Mouse (Mus musculus) liver, embryonic 15.5 days (tissue): ENCODE data around the gene Clca4a. TPM values are rescaled to one million over a fixed set of nuclear protein-coding genes. Genes with fewer than 3 reads are reported as not detected.

Source experiments
- ATAC-seq: fragments of 200-750 bp; cut with Nextera tagmentation; 2 replicates; pipeline ENCODE4 v1.8.0; 2017; ENCODE audit warnings: moderate number of reproducible peaks, mild to moderate bottlenecking, moderate library complexity; ENCODE audit not compliant: insufficient read depth
- H3K27ac ChIP-seq: fragments of 300-500 bp; sonication (generic); replicated peaks from 2 replicates; pipeline ENCODE4 v1.5.1; 2015; ENCODE audit warnings: mild to moderate bottlenecking, inconsistent platforms
- H3K27me3 ChIP-seq: fragments of 300-500 bp; sonication (generic); 2 replicates; pipeline ENCODE4 v1.6.1; 2015; ENCODE audit warnings: mild to moderate bottlenecking, inconsistent platforms
- H3K36me3 ChIP-seq: fragments of 300-500 bp; sonication (generic); replicated peaks from 2 replicates; pipeline ENCODE4 v1.6.1; 2015; ENCODE audit warnings: moderate library complexity, mild to moderate bottlenecking, inconsistent platforms
- H3K4me1 ChIP-seq: fragments of 300-500 bp; sonication (generic); replicated peaks from 2 replicates; pipeline ENCODE4 v1.6.1; 2015; ENCODE audit warnings: inconsistent platforms
- H3K4me2 ChIP-seq: fragments of 300-500 bp; sonication (generic); 2 replicates; pipeline ENCODE4 v1.6.1; 2015; ENCODE audit warnings: moderate library complexity, mild to moderate bottlenecking, inconsistent platforms
- H3K4me3 ChIP-seq: fragments of 300-500 bp; sonication (generic); replicated peaks from 2 replicates; pipeline ENCODE4 v1.5.1; 2015; ENCODE audit warnings: mild to moderate bottlenecking, inconsistent platforms
- H3K9ac ChIP-seq: fragments of 300-500 bp; sonication (generic); 2 replicates; pipeline ENCODE4 v1.6.1; 2015; ENCODE audit warnings: moderate library complexity, mild to moderate bottlenecking, inconsistent platforms
- H3K9me3 ChIP-seq: fragments of 300-500 bp; sonication (generic); replicated peaks from 2 replicates; pipeline ENCODE4 v1.6.1; 2016; ENCODE audit warnings: inconsistent platforms
- WGBS: fragments of 180-500 bp; shearing (Covaris S2); methylation state at CpG from one replicate; pipeline ENCODE4 v1.1.7; 2015; ENCODE audit warnings: mixed read lengths; ENCODE audit not compliant: insufficient replicate concordance; 5-methylcytosine and 5-hydroxymethylcytosine counted together
- polyA plus RNA-seq: library from polyadenylated mRNA; unstranded; fragments of >200 nt; fragmentation: Nextera tagmentation; extraction: Ambion mirVana; gene quantifications from 2 replicates; pipeline ENCODE4 v1.2.1, GENCODE M21; 2015

Clca4a gene
- not detected in 2 replicates for polyA plus RNA-seq

- Histone ChIP-seq H3K4me3 (no peak within 1 kb of the TSS), H3K36me3 (no peaks in the 10 kb centered on the region), H3K9ac (no peak within 1 kb of the TSS), H3K27ac (no peak within 1 kb of the TSS), H3K9me3 (no peaks in the 10 kb centered on the region), H3K27me3 (no peaks in the 10 kb centered on the region), H3K4me1 (no peaks in the 10 kb centered on the region), H3K4me2 (no peak within 1 kb of the TSS)
- no peak for ATAC-seq
Observed at GRCm38 (mm10) chr3:144974945-144975344, at the start of gene Clca4a. Gene Clca4a (minus strand): TSS chr3:144975045.

GRCm38 (mm10) chr3:145017807-145018206, 43.0 kb upstream of the Clca4a start:
- no peak overlapping the region for H3K27ac ChIP-seq
- ATAC-seq, result no peak
- no peaks in the 10 kb centered on the region for H3K27me3 ChIP-seq
- H3K4me3 ChIP-seq, result no peak overlapping the region
- H3K4me1 ChIP-seq, result no peaks in the 10 kb centered on the region
- H3K9ac ChIP-seq, result no peak overlapping the region
- no peaks in the 10 kb centered on the region for H3K36me3 ChIP-seq
- H3K4me2 ChIP-seq, result no peak overlapping the region
- 56% methylated on average over 3 of the region's 3 CpGs for WGBS
- no peaks in the 10 kb centered on the region for H3K9me3 ChIP-seq

DNA sequence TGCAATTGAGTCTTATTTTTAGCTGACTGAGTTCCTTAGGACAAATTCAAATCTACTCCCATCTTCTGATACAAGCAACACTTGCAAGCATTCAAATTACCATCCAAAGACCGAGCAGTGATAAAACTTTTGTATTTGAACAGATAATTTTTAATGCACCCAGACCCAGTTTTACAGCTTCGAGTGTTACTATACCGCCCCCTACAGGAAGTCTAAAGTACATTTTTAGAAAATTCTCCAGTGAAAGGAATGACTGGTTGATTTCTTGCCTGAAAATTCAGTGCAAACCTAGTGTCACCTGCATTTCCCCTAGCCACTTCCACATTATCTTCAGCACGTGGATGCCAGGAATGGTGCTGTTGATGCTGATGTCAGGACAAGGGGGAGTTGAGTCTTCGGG, 29.6 kb upstream of the Clca4a start:
- Histone ChIP-seq H3K4me3 (no peak overlapping the region), H3K36me3 (no peaks in the 10 kb centered on the region), H3K9ac (no peak overlapping the region), H3K27ac (no peak overlapping the region), H3K4me1 (no peaks in the 10 kb centered on the region), H3K4me2 (no peak overlapping the region), H3K9me3 (no peaks in the 10 kb centered on the region), H3K27me3 (no peaks in the 10 kb centered on the region)
- ATAC-seq, result no peak
- WGBS, result 25% methylated on average over 5 of the region's 5 CpGs

- WGBS, result 33% methylated on average over 1 of the region's 1 CpGs
- ATAC-seq, result no peak
- H3K27me3 ChIP-seq, result no peaks in the 10 kb centered on the region
Observed at GRCm38 (mm10) chr3:145000912-145001311, 26.1 kb upstream of the Clca4a start.

GRCm38 (mm10) chr3:144993055-144993454, 18.2 kb upstream of the Clca4a start:
- H3K9ac ChIP-seq, result no peak overlapping the region
- WGBS, result 62% methylated on average over 5 of the region's 5 CpGs
- H3K4me1 ChIP-seq, result no peaks in the 10 kb centered on the region
- H3K27ac ChIP-seq, result no peak overlapping the region
- no peaks in the 10 kb centered on the region for H3K36me3 ChIP-seq
- H3K4me3 ChIP-seq, result no peak overlapping the region
- no peaks in the 10 kb centered on the region for H3K9me3 ChIP-seq
- H3K4me2 ChIP-seq, result no peak overlapping the region
- ATAC-seq, result no peak
- no peaks in the 10 kb centered on the region for H3K27me3 ChIP-seq

More at GRCm38 (mm10) chr3:145000912-145001311, 26.1 kb upstream of the Clca4a start:
- H3K4me3 ChIP-seq, result no peak overlapping the region
- no peaks in the 10 kb centered on the region for H3K9me3 ChIP-seq
- no peaks in the 10 kb centered on the region for H3K36me3 ChIP-seq
- H3K9ac ChIP-seq, result no peak overlapping the region
- H3K4me2 ChIP-seq, result no peak overlapping the region
- H3K27ac ChIP-seq, result no peak overlapping the region
- no peaks in the 10 kb centered on the region for H3K4me1 ChIP-seq

DNA sequence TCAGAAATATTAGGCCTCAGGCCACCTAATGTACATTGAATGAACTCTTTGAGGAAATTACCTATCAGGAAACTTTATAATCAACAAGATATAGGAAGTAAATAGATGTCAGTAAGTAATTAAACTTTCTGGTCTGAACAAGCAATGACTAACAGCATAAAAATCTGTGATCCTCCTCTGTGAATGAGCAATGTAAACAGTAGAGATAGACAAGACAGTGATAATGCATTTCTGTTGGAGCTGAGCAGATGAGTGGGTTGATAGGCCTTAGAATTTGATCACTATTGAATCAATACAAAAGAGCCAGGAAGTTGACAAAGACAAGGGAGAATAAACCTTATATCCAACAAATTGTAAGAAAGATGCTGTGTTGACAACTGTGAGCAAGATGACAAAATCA, 17.8 kb upstream of the Clca4a start:
- H3K4me1 ChIP-seq, result no peaks in the 10 kb centered on the region
- no peak for ATAC-seq
- H3K27me3 ChIP-seq, result no peaks in the 10 kb centered on the region
- no peak overlapping the region for H3K4me3 ChIP-seq
- H3K9ac ChIP-seq, result no peak overlapping the region
- no peak overlapping the region for H3K4me2 ChIP-seq
- H3K9me3 ChIP-seq, result no peaks in the 10 kb centered on the region
- H3K27ac ChIP-seq, result no peak overlapping the region
- H3K36me3 ChIP-seq, result no peaks in the 10 kb centered on the region

DNA sequence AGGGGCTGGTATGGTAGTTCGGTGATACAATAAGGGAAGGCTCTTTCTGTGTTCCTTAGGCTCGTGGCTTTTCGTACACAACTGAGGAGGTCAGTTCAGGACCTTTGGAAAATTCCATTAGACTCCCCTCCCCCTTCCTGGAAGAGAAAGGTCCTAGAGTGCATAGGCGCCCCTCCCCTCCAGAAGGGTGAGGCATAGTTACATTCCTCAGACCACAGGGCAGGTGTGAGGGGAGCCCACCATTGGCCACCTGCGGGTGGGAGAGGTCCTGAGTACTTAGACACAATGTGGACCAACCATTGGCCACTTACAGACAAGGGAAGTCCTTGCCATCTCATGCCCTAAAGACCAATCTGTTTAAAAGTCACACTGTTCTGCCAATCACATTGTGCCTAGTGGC, 11.0 kb upstream of the Clca4a start:
- Histone ChIP-seq H3K36me3 (no peaks in the 10 kb centered on the region), H3K4me1 (no peaks in the 10 kb centered on the region), H3K4me2 (no peak overlapping the region), H3K4me3 (no peak overlapping the region), H3K9me3 (no peaks in the 10 kb centered on the region), H3K9ac (no peak overlapping the region), H3K27me3 (no peaks in the 10 kb centered on the region), H3K27ac (no peak overlapping the region)
- WGBS, result 56% methylated on average over 5 of the region's 5 CpGs
- ATAC-seq, result no peak

GRCm38 (mm10) chr3:144980551-144980950, 5.7 kb upstream of the Clca4a start:
- H3K36me3 ChIP-seq, result no peaks in the 10 kb centered on the region
- ATAC-seq, result no peak
- no peak overlapping the region for H3K4me2 ChIP-seq
- H3K9me3 ChIP-seq, result no peaks in the 10 kb centered on the region
- no peaks in the 10 kb centered on the region for H3K27me3 ChIP-seq
- no peak overlapping the region for H3K27ac ChIP-seq
- no peak overlapping the region for H3K4me3 ChIP-seq
- no peaks in the 10 kb centered on the region for H3K4me1 ChIP-seq
- no peak overlapping the region for H3K9ac ChIP-seq
- 54% methylated on average over 6 of the region's 6 CpGs for WGBS

GRCm38 (mm10) chr3:144977631-144978030, 2.8 kb upstream of the Clca4a start:
- Histone ChIP-seq H3K4me2 (no peak overlapping the region), H3K27me3 (no peaks in the 10 kb centered on the region), H3K4me3 (no peak overlapping the region), H3K9me3 (no peaks in the 10 kb centered on the region), H3K36me3 (no peaks in the 10 kb centered on the region), H3K9ac (no peak overlapping the region), H3K4me1 (no peaks in the 10 kb centered on the region), H3K27ac (no peak overlapping the region)
- 35% methylated on average over 4 of the region's 4 CpGs for WGBS
- ATAC-seq, result no peak

DNA sequence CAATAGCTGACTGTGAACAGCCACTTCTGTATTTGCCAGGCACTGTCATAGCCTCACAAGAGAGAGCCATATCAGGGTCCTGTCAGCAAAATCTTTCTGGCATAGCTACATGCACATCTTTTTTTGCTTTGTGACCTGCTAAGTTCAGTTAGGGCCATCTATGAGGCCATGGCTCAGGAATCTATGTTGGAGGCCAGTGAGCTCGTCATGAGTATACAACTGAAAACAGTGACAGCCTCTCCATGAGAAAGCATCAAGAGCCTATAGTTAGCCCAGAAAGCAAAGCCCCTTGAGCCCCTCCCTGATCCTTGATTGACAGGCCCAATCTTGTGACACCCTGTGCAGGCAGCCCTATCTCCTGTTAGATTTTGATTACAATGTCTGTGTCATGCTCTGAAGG, 1.2 kb upstream of the Clca4a start:
- Histone ChIP-seq H3K9me3 (no peaks in the 10 kb centered on the region), H3K4me2 (no peak overlapping the region), H3K4me3 (no peak overlapping the region), H3K4me1 (no peaks in the 10 kb centered on the region), H3K9ac (no peak overlapping the region), H3K36me3 (no peaks in the 10 kb centered on the region), H3K27ac (no peak overlapping the region), H3K27me3 (no peaks in the 10 kb centered on the region)
- ATAC-seq, result no peak
- 58% methylated on average over 1 of the region's 1 CpGs for WGBS

- 59% methylated on average over 9 of the region's 9 CpGs for WGBS
Observed at GRCm38 (mm10) chr3:144971553-144972270, 3.1 kb downstream of the Clca4a start.

GRCm38 (mm10) chr3:144969755-144970154, 5.1 kb downstream of the Clca4a start:
- no peak for ATAC-seq
- Histone ChIP-seq H3K4me3 (no peak overlapping the region), H3K4me2 (no peak overlapping the region), H3K36me3 (no peaks in the 10 kb centered on the region), H3K27me3 (no peaks in the 10 kb centered on the region), H3K9ac (no peak overlapping the region), H3K9me3 (no peaks in the 10 kb centered on the region), H3K27ac (no peak overlapping the region), H3K4me1 (no peaks in the 10 kb centered on the region)
- 42% methylated on average over 1 of the region's 1 CpGs for WGBS

More at GRCm38 (mm10) chr3:144971553-144972270, 3.1 kb downstream of the Clca4a start:
- Histone ChIP-seq H3K4me1 (no peaks in the 10 kb centered on the region), H3K27ac (no peak overlapping the region), H3K4me2 (no peak overlapping the region), H3K9me3 (no peaks in the 10 kb centered on the region), H3K4me3 (no peak overlapping the region), H3K27me3 (no peaks in the 10 kb centered on the region), H3K36me3 (no peaks in the 10 kb centered on the region), H3K9ac (no peak overlapping the region)
- ATAC-seq, result no peak
